Mouse (Mus musculus) testis, adult 2 months (tissue): ENCODE data around the gene Klhl7.

Source experiments
- CTCF ChIP-seq: fragments of 200-500 bp; IDR thresholded peaks from 2 replicates; pipeline ENCODE4 v1.5.1; 2012; ENCODE audit warnings: low read depth, mild to moderate bottlenecking, inconsistent platforms, low read length, moderate library complexity; ENCODE audit not compliant: control insufficient read depth, insufficient read depth, insufficient replicate concordance
- POLR2A ChIP-seq: fragments of 200-500 bp; IDR thresholded peaks from 2 replicates; pipeline ENCODE4 v1.6.1; 2012; ENCODE audit warnings: low read depth, mild to moderate bottlenecking, inconsistent platforms, low read length, moderate library complexity; ENCODE audit not compliant: control insufficient read depth

GRCm38 (mm10) chr5:24184011-24184410 lies 83.6 kb downstream of the Klhl7 start:
- TF ChIP-seq CTCF (no peak), POLR2A (no peak)
